ENCODE assay signal across 18 mouse cellular contexts in genomic region chr2:72674856-72675440, GRCm38 (mm10).
DNase-seq lines count a peak whose midpoint lies in the region; ATAC-seq lines count a peak whose summit lies in the region.
"Had no signal": no experiment of that assay in that cellular context is flagged by ENCODE, and none has a peak within 500 bp of the region (broad histone marks: within the 10 kb centered on the region; RNA-seq: fewer than 3 reads in every experiment).

No protein-coding gene starts in this region.

- DNase-seq in forebrain, embryonic 14.5 days (ENCODE audit: low spot score): no peak
- no peak for DNase-seq in forebrain, embryonic 10.5 days (ENCODE audit: extremely low spot score, low spot score)
- no peak for DNase-seq in intestine, embryonic 14.5 days (ENCODE audit: low spot score)
- DNase-seq: adrenal gland, adult 8-10 months; cerebellum, adult 11 months; cerebellum, postnatal 14 days; thymus, postnatal 25 days had no signal

- no peak overlapping the region for H3K4me2 ChIP-seq in forebrain, embryonic 14.5 days (ENCODE audit: low read length)
- H3K4me2 ChIP-seq in intestine, embryonic 14.5 days (ENCODE audit: low read length): peak overlapping the region; percentile 6; the same call in 1 of the 2 replicates
- no peak overlapping the region for H3K4me2 ChIP-seq in intestine, embryonic 15.5 days (replicated peaks)
- no peak overlapping the region for H3K4me2 ChIP-seq in stomach, embryonic 16.5 days (ENCODE audit: low read depth, low read length)
- H3K4me2 ChIP-seq: hindbrain, embryonic 12.5 days; neural tube, embryonic 12.5 days had no signal

- 0 out of 2 replicates have a peak overlapping the region, but pooled peaks have one; percentile 33 for H3K27ac ChIP-seq in forebrain, embryonic 14.5 days (ENCODE audit: low read depth, low read length)
- no peak overlapping the region for H3K27ac ChIP-seq in forebrain, embryonic 10.5 days
- peak overlapping the region; percentile 47; the same call in 1 of the 2 replicates for H3K27ac ChIP-seq in intestine, embryonic 14.5 days (ENCODE audit: low read depth)
- H3K27ac ChIP-seq in intestine, embryonic 15.5 days: no peak overlapping the region
- H3K27ac ChIP-seq in stomach, embryonic 16.5 days (ENCODE audit: low read length): peak overlapping the region; percentile 13; the same call in 1 of the 2 replicates
- H3K27ac ChIP-seq: gastrocnemius, adult 2 months; hindbrain, embryonic 12.5 days; liver, embryonic 14.5 days; neural tube, embryonic 12.5 days had no signal

- H3K36me3 ChIP-seq in forebrain, embryonic 14.5 days (ENCODE audit: control insufficient read depth, insufficient read depth, low read length): no peaks in the 10 kb centered on the region
- no peaks in the 10 kb centered on the region for H3K36me3 ChIP-seq in forebrain, embryonic 10.5 days (replicated peaks)
- H3K36me3 ChIP-seq in intestine, embryonic 14.5 days (ENCODE audit: control insufficient read depth, insufficient read depth, low read length): no peaks in the 10 kb centered on the region
- H3K36me3 ChIP-seq in intestine, embryonic 15.5 days: no peaks in the 10 kb centered on the region
- no peaks in the 10 kb centered on the region for H3K36me3 ChIP-seq in megakaryocyte, embryonic 14.5 days (replicated peaks; ENCODE audit: low read length)
- H3K36me3 ChIP-seq in stomach, embryonic 16.5 days (ENCODE audit: control insufficient read depth, insufficient read depth, low read length): no peaks in the 10 kb centered on the region
- H3K36me3 ChIP-seq: hindbrain, embryonic 12.5 days; neural tube, embryonic 12.5 days had no signal

- no peaks in the 10 kb centered on the region for H3K27me3 ChIP-seq in forebrain, embryonic 14.5 days (replicated peaks; ENCODE audit: control insufficient read depth, insufficient read depth, low read length)
- peaks cover 52% of the 10 kb centered on the region for H3K27me3 ChIP-seq in forebrain, embryonic 10.5 days (ENCODE audit: poor library complexity, severe bottlenecking)
- no peaks in the 10 kb centered on the region for H3K27me3 ChIP-seq in intestine, embryonic 14.5 days (replicated peaks; ENCODE audit: control insufficient read depth, insufficient read depth, low read length)
- no peaks in the 10 kb centered on the region for H3K27me3 ChIP-seq in intestine, embryonic 15.5 days (replicated peaks)
- peaks cover 17% of the 10 kb centered on the region for H3K27me3 ChIP-seq in megakaryocyte, embryonic 14.5 days (replicated peaks)
- H3K27me3 ChIP-seq in stomach, embryonic 16.5 days (ENCODE audit: control insufficient read depth, insufficient read depth, low read length): no peaks in the 10 kb centered on the region
- H3K27me3 ChIP-seq: Patski had no signal

- no peak overlapping the region for H3K9ac ChIP-seq in forebrain, embryonic 14.5 days (ENCODE audit: low read length)
- H3K9ac ChIP-seq in intestine, embryonic 14.5 days (ENCODE audit: low read length): no peak overlapping the region
- H3K9ac ChIP-seq in intestine, embryonic 15.5 days: no peak overlapping the region
- H3K9ac ChIP-seq in stomach, embryonic 16.5 days (ENCODE audit: low read length): no peak overlapping the region
- H3K9ac ChIP-seq: forebrain, postnatal 0 days; hindbrain, embryonic 12.5 days; liver, embryonic 14.5 days; neural tube, embryonic 12.5 days had no signal

- H3K4me3 ChIP-seq in forebrain, embryonic 14.5 days (ENCODE audit: low read depth, low read length): no peak overlapping the region
- H3K4me3 ChIP-seq in forebrain, embryonic 10.5 days: no peak overlapping the region
- no peak overlapping the region for H3K4me3 ChIP-seq in intestine, embryonic 14.5 days (ENCODE audit: low read depth, low read length)
- H3K4me3 ChIP-seq in intestine, embryonic 15.5 days (replicated peaks): no peak overlapping the region
- peak overlapping the region; percentile 50 for H3K4me3 ChIP-seq in megakaryocyte, embryonic 14.5 days (replicated peaks)
- no peak overlapping the region for H3K4me3 ChIP-seq in stomach, embryonic 16.5 days (replicated peaks; ENCODE audit: low read length)
- H3K4me3 ChIP-seq: gastrocnemius, adult 2 months; hindbrain, embryonic 12.5 days; neural tube, embryonic 12.5 days had no signal

- 66% methylated on average over 6 of the region's 6 CpGs for WGBS in forebrain, embryonic 14.5 days
- 46% methylated on average over 6 of the region's 6 CpGs for WGBS in forebrain, embryonic 10.5 days
- WGBS in intestine, embryonic 14.5 days: 61% methylated on average over 6 of the region's 6 CpGs
- 72% methylated on average over 6 of the region's 6 CpGs for WGBS in intestine, embryonic 15.5 days
- 67% methylated on average over 6 of the region's 6 CpGs for WGBS in stomach, embryonic 16.5 days

- no peaks in the 10 kb centered on the region for H3K9me3 ChIP-seq in forebrain, embryonic 14.5 days (replicated peaks; ENCODE audit: control insufficient read depth, low read length)
- H3K9me3 ChIP-seq in forebrain, embryonic 10.5 days: no peaks in the 10 kb centered on the region
- no peaks in the 10 kb centered on the region for H3K9me3 ChIP-seq in intestine, embryonic 14.5 days (ENCODE audit: control insufficient read depth, low read length)
- no peaks in the 10 kb centered on the region for H3K9me3 ChIP-seq in intestine, embryonic 15.5 days
- H3K9me3 ChIP-seq in megakaryocyte, embryonic 14.5 days: no peaks in the 10 kb centered on the region
- no peaks in the 10 kb centered on the region for H3K9me3 ChIP-seq in stomach, embryonic 16.5 days (replicated peaks; ENCODE audit: control insufficient read depth, low read length)
- H3K9me3 ChIP-seq: hindbrain, embryonic 12.5 days; neural tube, embryonic 12.5 days had no signal

- H3K4me1 ChIP-seq in forebrain, embryonic 14.5 days (ENCODE audit: control insufficient read depth, insufficient read depth, low read length): peaks cover 5% of the 10 kb centered on the region; the same call in 1 of the 2 replicates
- H3K4me1 ChIP-seq in forebrain, embryonic 10.5 days: peaks cover 25% of the 10 kb centered on the region
- peaks cover 7% of the 10 kb centered on the region; the same call in 1 of the 2 replicates for H3K4me1 ChIP-seq in intestine, embryonic 14.5 days (replicated peaks; ENCODE audit: control insufficient read depth, insufficient read depth, low read length)
- H3K4me1 ChIP-seq in intestine, embryonic 15.5 days (replicated peaks): 0 out of 2 replicates have a peak, but pooled peaks cover 9% of the 10 kb centered on the region
- H3K4me1 ChIP-seq in megakaryocyte, embryonic 14.5 days: peaks cover 12% of the 10 kb centered on the region
- H3K4me1 ChIP-seq in stomach, embryonic 16.5 days (ENCODE audit: control insufficient read depth, insufficient read depth, low read length): peaks cover 7% of the 10 kb centered on the region; the same call in 1 of the 2 replicates
- H3K4me1 ChIP-seq: neural tube, embryonic 12.5 days had no signal

- no peak for ATAC-seq in forebrain, embryonic 14.5 days
- ATAC-seq in intestine, embryonic 14.5 days (replicated peaks; ENCODE audit: low FRiP score, low TSS enrichment, low read depth): no peak
- no peak for ATAC-seq in intestine, embryonic 15.5 days
- no peak for ATAC-seq in megakaryocyte, adult 5-6 weeks (ENCODE audit: poor library complexity, severe bottlenecking)
- ATAC-seq in stomach, embryonic 16.5 days (ENCODE audit: insufficient read depth, low FRiP score): no peak
- ATAC-seq: CD4-positive, CD25-positive, alpha-beta regulatory T cell, adult 4 months; Patski had no signal

Comparison
In these comparisons a context has a peak if more than half of its experiments do, and no peak if none do; other contexts are left out.
1. H3K27ac ChIP-seq: peak in forebrain, embryonic 14.5 days (single experiment), intestine, embryonic 14.5 days (single experiment) and stomach, embryonic 16.5 days (single experiment); none in forebrain, embryonic 10.5 days (single experiment) and intestine, embryonic 15.5 days (single experiment).